Mouse (Mus musculus) G1E (cell line): Measurements from ENCODE around the gene Polr1e.

ENCODE experiments used
- CTCF ChIP-seq: IDR thresholded peaks from 2 replicates; pipeline ENCODE4 v1.5.1; 2012; ENCODE audit warnings: low read depth, low read length, inconsistent platforms, mixed read lengths
- GATA1 ChIP-seq: IDR thresholded peaks from 2 replicates; pipeline ENCODE4 v1.6.1; 2012; ENCODE audit warnings: borderline replicate concordance, low read length, inconsistent platforms, mixed read lengths
- POLR2AphosphoS5 ChIP-seq: IDR thresholded peaks from 2 replicates; pipeline ENCODE4 v1.6.1; 2012; ENCODE audit warnings: low read depth, low read length, inconsistent platforms; ENCODE audit not compliant: insufficient replicate concordance
- TAL1 ChIP-seq: conservative IDR thresholded peaks from 2 replicates; pipeline ENCODE4 v1.6.1; 2012; ENCODE audit warnings: low read depth, low read length, inconsistent platforms, mixed read lengths

GRCm38 (mm10) chr4:45084895-45085290, 66.5 kb downstream of the Polr1e start:
- TF ChIP-seq TAL1 (no peak), CTCF (no peak), POLR2AphosphoS5 (no peak), GATA1 (no peak)
